Mouse (Mus musculus) adrenal gland, postnatal 36 days (tissue): ENCODE data around the gene Gp1bb. TPM values are rescaled to one million over a fixed set of nuclear protein-coding genes. Genes with fewer than 3 reads are reported as not detected.

Experiments
- DNase-seq, 2 experiments: peaks; one replicate each; pipeline ENCODE4 v3.0.0; 2021; ENCODE audit warnings: mixed read lengths in 1 of 2
- total RNA-seq, 2 experiments: library from RNA; stranded (reverse); gene quantifications; 2 replicates each; pipeline ENCODE4 v1.2.3; 2021

The Gp1bb gene
- total RNA-seq, 2 experiments from 2014 or later, result 0.60 TPM; not detected in 1

DNA sequence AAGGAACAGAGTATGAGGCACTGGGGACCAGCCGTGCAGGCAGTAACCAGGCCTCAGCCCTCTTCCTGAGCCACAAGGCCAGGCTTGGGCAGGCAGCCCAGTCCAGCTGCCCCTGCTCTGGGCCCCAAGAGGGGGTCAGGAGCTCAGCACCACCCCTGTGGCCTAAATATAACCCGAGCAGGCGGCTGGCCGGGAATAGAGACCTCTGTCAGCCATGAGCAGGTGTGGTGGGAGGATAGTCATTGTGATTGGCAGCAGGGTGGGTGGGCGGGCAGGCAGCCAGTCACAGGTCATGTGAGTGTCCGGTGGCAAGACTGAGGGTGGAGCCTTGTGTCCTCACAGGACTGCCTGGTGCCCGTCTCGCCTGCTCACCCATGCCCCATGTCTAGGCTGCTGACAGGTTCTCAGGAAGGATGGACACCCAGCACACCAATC is 17.9 kb downstream of the Gp1bb start:
- no peak for DNase-seq

DNA sequence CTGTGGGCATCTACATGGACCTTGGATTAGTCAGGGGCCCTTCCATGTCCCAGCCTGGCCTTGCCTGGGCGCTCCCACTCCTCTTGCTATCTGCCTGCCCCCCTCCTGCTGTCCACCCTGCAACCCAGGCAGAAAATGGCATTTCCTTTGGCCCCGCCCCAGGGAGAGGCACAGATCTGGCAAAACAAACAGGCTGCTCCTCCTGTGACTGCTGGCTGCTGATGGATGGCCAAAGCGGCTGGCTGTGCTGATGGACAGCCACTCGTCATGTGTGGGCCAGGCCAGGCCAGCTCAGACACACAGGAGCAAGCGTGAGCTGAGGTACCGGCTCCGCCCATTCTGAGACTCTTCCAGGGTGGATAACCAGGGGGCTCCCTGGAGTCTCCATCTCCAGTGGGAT is 20.8 kb downstream of the Gp1bb start:
- no peak for DNase-seq

DNA sequence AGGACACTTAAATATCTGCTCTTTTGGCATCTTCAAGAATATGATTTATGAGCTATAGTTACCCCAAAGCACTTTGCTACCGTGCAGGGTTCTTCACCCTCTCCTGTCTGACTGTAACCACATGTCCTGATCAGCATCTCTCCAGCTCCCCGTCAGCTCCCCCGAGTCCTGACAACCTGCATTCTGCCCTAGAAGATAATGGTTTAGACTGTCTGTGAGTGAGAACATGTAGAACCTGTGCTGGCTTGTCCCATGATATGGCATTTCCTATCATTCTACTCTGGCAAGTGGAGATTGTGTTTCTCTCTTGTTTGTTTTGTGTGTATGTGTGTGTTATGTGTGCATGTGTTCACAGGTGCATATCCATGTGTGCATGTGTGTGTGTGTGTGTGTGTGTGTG is 24.2 kb downstream of the Gp1bb start:
- DNase-seq, result no peak

DNA sequence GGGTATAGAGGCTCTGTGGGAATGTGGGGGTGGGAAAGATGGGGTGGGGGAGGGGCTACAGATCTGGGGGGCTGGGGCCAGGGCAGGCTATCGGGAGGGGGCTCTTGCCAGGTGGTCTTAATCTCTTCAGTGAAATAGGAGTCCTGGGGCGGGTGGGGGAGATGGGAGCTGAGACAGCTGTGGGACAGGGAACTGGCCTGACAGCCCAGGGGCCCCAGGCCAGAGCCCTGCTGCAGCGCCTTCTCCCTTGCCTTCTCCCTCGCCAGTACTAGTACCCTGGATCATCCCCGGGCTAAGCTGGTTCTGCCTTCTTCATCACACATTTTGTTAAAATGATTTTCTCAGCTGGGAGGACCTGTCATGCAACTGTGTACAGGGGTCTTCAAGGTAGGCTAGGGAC is 25.9 kb downstream of the Gp1bb start:
- no peak for DNase-seq

DNA sequence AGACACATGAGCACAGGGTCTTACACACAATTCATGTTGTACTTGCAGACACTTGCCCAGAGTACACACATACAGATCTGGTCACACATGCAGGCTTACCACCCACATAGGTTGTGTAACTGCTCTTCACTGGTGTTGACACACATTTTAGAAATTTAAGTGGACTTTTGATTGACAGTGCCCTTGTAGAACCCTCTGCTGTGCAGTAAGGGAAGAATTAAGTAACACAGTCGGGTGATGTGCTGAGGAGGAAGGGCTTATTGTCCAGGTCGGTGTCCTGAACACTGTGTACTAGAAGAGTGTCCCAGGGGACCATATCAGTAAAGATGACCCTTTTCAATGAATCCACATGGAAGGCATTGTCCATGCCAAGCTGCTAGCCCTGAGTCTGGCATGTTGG is 28.3 kb downstream of the Gp1bb start:
- no peak for DNase-seq

DNA sequence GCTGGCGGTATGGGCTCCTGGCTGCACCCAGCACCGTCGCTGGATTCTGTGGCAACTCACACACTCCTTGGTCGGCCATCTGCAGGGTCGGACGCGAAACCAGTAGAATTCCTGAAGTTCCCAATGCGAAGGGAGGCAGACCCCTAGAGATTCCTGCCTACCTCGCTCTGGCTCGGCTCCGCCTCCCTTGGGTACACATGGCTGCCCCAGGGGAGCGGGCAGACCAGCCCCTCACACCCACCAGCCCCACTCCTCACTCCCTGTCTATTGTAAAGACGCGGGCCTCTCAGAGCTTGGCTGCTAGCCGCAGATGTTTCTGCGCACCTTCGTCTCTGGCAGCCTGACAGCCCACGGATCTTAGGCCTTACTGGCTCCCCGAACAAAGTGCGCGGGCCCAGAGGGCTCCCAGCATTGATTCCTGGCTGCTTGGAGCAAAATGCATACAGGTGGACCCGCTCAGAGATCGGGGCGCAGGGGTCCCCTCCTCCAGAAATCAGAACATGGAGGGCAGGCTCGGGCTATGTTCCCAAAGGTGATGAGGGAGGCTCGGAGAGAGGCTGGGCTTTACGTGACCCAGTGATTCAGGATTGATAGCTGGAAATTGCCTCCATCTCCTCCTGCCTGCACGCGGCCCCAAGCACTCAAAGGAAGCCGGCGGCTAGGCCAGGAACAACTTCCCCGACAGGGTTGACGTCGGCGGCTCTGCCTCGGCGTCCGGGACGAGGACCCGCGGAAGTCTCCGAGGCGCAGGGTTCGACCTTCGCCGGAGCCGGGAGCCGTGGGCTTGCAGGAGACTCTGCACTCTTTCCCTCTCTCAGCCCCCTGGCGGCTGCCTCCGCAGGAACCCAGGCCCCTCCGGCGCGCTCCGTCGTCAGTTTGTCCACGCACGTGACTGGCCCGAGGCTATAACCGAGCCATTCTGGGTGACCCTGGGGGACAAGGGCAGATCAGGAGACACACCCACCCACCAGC is 30.9 kb downstream of the Gp1bb start:
- peak in 1 of 2 experiments; percentile 43 for DNase-seq

DNA sequence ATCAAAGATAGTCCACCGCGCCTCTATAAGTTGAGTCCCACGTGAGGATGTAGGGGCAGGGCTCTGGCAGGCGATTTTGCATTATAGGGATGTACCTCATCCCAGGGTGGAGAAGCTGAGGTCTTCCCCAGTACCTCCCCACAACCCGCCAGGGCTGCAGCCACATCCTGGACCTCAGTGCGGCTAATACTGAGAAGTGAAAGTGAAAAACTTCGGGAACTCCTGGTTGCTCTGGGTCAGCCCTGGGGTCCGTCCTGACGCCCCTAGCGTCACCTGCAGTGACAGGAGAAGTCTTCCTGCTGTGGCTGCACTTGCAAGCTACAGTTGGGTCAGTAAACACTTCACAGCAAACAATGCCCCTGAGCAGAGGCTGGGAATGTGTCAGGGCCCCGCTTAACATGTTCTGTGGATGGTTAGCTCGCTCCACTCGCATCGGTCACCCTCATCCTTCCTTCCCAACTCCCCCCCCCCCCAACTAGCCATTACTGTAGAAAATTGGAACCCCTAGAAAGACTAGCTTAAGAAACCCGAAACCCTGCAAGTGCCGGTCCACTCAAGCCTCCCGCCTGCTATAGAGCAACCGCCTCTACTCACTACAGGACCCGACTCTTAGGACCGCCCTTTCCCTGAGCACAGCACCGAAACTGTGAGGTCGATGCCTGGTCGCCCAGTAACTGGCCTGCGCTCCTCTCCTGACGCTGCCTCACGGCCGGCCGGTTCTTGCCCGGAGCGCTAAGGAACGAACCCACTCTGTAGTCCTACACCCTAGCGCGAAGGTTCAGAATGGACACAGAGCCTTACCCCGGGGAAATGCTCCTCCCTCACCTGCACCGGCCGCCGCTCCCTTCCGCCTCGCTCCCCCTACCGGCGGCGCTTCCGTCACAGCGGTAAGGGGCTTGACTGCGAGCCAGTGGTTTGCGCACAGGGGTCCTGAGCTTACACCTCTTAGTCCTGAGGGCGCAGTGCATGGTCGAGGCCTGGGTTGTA is 32.1 kb downstream of the Gp1bb start, which contains the start of gene Tbx1:
Gene Tbx1, minus strand, starts transcription at position 868 of the 987 bp plus-strand sequence.
- DNase-seq, result no peak

DNA sequence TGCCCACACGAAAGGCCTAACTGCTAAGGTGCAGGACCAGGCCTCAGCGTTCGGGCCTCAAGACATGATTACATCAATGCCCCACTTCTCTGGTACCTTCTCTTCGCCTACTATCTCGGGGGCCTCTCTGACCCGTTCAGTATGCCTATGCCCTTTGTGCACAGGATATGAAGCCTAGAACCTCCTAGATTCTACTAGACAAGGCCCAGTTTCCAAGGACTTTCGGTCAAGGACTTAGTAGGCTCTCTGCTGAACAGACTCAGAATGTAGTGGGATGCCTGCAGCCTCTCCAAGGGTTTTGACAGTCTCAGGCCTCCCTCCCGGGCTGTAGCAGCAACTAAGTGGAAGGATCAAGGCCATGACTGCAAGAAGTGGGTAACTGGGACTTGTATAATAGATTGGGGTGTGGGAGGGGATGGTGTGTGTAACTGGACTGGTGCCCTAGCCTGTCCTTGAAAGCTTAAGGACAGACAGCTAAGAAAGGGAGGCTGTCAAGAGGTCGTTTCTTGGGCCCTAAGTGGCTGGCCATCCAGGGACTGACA is 33.1 kb downstream of the Gp1bb start:
- DNase-seq, result no peak

DNA sequence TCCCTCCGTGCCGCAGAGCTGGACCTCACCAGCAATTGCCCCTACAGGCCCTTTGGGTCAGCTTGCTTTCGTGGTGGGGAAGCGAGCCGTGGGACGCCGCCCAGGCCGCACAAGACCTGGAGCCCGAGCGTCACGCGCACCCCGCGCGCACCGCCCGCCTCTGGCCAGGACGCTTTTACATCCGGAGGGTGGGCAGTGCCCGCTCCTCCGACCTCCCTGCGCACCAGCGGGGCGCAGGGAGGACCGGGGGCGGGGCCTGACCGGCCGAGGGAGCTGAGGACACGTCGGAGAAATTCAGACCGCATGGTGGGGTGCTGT is 33.5 kb downstream of the Gp1bb start:
- no peak for DNase-seq

DNA sequence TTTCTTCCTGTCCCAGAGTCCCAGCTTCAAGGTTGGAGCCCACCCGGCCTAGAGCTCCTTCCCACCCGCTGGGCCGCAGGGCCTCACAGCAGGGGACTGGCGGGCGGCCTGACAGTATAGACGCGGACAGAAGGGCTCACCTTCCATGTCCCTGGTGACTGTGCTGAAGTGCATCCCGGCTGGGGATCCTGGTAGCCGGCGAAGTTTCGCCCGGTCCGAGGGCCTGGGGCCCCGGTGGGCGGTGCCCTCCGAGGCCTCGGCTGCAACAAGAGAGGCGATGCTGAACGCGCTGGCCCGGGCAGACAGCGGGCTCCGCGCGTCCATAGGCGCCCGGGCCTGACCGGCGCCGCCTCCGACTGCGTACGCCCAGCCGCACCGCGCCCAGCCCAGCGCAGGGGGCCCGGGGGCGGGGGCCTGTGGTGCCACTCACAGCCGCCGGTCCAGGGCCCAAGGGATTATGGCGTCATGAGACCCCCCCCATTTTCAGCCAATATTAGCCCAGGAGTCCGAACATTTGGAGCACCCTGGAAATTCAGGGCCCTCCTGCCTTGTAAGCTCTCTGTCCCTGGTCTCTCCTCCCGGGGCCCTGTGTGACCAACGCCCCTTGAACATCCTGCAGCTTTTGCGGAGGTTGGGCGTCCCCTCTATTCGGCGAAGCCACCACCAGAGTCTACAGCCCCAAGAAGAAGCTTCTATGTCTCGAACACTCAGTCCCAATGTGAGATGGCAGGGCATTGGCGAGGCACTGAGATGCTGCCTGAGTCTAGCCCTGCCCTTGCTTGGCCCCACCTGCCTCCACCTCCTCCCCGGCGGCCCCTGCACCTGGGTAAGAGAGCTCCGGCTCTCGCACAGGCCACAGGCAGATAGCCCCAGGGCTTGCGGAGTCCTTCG is 34.1 kb downstream of the Gp1bb start:
- DNase-seq, result no peak

DNA sequence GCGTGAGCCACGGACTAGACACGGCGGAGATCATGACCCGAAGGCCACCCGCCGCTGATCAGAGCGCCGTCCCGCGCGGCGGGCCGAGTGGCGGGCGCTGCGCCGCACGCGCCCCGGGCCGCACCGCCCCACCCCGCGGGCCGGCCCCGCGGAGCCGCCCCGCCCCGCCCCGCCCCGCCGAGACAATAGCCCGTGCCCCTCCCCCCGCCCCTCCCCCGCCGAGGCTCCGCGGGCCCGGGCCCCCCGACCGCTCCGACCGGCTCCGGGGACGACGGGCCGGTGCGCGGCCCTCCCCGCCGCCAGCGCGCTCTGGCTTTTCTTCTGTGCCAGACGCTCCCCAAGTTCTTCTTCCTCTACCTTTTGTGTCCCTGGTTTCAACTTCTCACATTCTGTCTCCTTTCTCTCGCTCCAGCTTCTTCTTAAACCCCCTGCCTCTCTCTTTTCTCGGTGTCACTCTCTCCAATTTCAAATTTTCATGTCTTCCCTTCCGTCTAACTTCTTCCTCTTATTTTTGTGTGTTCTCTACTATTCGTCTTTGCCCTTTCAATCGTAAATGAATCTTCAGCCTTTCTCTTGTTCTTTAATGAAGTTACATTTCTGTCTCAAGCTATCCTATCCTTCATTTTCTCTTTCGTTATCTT is 35.2 kb downstream of the Gp1bb start:
- no peak for DNase-seq

DNA sequence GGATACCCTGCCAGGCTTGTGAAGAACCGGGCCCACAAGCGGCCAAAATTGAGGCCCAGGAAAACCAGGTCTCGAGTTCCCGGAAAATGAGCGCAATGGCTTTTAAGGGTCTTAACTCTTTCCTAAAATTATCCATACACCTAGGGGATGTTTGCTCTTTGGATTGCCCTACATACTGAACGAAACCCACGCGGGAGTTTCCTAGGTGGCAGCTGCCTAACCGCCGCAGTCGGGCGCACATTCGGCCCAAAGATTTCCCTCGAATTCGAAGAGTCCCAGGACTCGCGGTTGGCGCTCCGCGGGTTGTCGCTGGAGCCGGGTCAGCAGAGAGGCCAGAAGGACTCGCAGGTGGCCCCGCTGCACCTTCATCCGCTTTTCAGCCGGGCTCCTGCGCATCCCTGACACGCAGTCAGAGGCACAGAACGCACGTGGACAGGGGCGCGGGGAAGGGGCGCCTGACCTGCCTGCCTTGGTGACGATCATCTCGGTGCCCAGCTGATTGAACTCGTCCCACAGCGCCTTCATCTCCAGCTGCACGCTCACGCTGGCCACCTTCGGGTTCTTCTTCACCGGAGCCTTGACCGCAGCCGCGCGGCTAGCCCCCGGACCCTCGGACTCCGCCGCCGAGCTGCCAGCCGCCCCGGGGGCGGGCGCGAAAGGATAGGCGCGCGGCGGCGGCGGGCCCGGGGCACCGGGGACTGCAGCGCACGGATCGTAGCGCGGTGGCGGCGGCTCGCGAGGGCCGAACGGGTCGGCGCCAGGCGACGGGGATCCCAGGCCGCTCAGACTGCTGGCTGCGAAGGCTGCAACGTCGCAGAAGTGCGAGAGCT is 35.9 kb downstream of the Gp1bb start:
- no peak for DNase-seq

DNA sequence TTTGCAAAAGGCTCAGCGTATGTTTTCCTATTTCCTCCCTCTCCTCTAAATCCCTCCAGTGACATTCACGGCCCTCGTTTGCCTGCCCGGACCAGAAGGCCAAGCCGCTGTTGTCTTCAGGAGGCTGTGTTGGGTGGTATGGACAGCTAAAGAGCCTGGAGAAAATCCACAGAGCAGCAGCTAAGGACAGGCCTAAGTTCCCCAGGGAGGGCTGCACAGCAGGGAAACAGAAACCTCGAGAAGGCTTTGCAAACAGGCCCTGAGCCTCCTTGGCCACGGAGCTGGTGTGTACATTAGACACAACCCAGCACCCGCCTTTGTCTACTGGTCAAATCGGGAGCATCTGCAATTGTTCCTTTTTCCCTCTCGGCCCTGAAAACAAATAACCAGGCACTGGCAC is 36.5 kb downstream of the Gp1bb start:
- DNase-seq, result no peak

DNA sequence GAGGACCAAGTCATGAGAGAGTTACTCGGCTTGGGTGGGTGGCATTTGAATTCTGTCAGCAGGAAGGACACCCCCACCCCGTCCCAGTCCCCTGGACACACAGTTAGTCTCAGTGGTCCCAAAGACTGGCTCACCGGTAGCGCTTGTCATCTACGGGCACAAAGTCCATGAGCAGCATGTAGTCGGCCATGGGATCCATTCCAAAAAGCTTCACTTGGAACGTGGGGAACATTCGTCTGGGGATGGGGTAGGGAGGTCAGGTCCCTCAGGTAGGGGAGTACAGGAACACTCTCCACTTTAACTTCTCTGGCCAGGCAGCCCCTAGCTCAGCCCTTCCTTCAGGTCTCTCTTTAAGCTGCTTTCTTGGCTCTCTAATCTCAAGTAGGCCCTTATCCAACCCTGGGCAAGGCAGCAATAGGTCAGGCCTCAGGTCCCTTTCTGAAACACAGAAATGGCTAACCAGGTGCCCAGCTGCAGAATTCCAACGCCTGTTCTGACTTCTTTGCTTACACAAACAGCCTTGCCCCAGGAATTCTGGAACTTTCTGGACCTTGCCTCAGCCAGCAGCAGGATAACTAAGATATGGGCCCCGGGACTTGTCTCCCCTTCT is 37.2 kb downstream of the Gp1bb start:
- no peak for DNase-seq

DNA sequence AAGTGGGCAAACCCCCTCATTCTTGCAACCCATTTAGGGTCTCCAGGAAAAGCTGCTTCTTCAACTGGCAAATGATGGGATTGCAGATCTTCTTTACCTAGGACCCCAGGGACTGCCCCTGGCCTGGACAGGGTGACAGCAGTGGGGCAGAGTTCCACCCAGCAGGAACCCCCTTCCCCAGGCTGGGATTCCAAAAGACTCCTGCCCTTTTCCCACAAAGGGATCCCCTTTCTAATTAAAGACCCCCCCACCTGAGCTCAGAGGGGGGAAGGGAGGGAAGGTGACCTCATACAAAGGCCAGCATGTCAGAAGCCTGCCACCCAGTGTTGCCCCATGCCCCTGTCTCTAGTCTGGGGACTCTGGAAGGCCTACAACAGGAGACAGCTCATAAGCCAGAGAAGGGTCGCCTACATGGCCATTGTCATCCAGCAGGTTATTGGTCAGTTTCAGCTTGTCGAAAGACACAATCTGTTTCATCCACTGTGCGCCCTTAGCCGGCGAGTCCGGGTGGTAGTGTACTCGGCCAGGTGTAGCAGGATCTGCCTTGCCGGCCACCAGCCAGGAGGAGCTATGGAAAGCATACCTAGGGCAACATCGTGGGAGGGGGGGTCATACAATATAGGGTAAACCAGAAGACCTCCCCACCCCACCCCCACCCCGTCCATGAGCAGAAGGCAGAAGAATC is 38.4 kb downstream of the Gp1bb start:
- no peak for DNase-seq

DNA sequence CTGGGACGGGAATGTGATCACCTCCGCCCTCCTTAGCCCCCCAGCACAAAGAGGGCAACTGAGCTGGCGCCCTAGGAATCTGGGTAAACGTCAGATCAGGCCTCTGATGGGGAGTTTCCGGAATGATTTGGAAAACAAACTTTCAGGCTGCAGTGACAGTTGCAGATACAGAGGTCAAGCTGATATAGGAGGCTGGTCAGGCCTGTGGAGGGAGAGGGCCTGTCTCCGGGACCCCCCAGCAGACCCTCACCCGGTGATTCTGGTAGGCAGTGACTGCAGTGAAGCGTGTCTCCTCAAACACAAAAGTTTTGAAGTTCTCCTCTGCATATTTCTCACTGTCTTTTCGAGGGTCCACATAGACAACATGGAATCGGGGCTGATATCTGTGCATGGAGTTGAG is 39.0 kb downstream of the Gp1bb start:
- DNase-seq, result no peak

DNA sequence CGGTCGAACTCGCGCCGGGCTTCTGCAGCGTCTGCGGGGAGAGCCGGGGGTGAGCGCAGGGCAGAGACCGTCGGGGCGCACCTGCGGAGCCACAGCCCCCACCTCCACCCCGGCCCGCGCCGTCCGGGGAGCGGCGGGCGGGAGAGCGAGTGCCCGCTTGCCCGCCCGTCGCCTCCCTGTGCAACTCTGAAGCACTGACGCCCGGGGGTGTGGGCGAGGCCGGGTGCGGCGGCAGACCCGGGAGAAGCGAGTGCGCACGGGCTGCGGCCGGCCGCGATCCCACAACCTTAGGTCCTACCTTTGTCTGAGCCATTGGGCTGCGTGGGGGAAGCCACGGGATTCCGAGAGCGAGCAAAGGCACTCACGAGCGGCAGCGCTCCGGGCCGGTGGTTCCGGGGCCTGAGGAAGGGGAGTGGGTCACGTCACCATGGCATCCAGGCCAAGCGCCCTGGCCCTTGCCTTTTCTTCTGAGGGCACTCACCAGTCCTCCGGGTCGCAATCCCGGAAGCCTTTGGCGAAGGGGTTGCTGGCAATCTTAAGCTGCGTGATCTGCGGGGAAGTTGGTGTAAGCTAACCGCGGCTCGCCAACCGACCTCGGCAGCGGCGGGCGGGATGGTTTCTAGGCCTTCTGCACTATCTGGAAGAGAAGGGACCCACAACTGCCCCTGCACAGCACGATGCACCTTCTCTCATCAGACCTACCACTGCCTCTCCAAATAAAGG is 39.6 kb downstream of the Gp1bb start:
- DNase-seq, result no peak

DNA sequence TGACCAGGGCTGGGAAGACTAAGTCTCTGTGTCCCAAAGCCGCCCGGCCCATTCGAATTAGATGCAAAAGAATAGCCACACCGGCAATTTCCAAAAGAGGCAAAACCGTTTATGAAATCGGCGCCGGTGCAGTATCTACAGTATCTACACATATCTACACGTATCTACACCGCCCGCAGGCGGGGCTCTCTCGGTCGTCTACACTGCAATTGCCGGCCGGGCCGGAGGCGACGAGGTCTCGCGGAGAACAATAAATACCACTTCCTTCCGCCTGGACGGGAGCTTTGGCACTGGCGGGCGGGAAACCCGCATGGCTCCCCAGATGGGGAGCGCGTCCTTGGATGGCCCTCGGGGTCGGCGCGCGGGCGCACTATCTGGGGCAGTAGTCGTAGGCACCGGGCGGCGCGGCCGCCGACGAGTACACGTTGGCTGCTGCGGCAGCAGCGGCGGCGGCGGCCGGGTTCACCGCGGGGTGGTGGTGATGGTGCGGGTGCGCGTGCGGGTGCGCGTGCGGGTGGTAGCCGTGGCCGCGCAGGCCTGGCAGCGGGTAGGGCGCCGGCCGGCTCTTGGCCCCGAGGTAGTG is 40.5 kb downstream of the Gp1bb start:
- DNase-seq, result peak in 1 of 2 experiments; percentile 51
